Mouse (Mus musculus): ENCODE results near the gene Sec22c. TPM values are rescaled to one million over a fixed set of nuclear protein-coding genes. Genes with fewer than 3 reads are reported as not detected.

Gene Sec22c
- polyA plus RNA-seq, 1 experiment from 2014 or later, result 13.9 TPM

DNA sequence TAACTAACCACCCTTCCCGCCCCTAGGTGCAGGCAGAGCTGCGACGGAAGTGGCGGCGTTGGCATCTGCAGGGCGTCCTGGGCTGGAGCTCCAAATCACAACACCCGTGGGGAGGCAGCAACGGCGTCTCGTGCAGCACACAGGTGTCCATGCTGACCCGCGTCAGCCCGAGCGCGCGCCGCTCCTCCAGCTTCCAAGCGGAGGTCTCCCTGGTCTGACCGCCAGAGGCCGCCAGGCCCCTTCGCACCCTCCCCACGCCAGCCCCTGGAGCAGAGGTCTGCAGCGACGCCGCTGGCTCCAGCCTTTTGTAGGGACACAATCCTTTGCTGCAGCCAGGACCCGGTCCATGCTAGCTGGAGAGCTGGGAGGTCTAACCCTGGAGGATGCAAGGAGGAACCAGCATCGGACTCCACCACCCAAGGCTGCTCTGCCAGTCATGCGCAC is 35.9 kb downstream of the Sec22c start:
- Histone ChIP-seq H3K4me1 (replicated peaks) (peaks cover 25% of the 10 kb centered on the region), H3K4me3 (replicated peaks) (peak overlapping the region; percentile 33), H3K27ac (no peak overlapping the region), H3K9me3 (no peaks in the 10 kb centered on the region), H3K27me3 (peaks cover 59% of the 10 kb centered on the region), H3K4me2 (peak overlapping the region; percentile 59), H3K9ac (replicated peaks) (peak overlapping the region; percentile 34), H3K36me3 (no peaks in the 10 kb centered on the region)
- peak; percentile 33; the same call in 1 of the 2 replicates for ATAC-seq (ENCODE audit: insufficient number of reproducible peaks, insufficient read depth, low FRiP score, low TSS enrichment, low read depth)
- WGBS, result 1% methylated on average over 28 of the region's 28 CpGs

DNA sequence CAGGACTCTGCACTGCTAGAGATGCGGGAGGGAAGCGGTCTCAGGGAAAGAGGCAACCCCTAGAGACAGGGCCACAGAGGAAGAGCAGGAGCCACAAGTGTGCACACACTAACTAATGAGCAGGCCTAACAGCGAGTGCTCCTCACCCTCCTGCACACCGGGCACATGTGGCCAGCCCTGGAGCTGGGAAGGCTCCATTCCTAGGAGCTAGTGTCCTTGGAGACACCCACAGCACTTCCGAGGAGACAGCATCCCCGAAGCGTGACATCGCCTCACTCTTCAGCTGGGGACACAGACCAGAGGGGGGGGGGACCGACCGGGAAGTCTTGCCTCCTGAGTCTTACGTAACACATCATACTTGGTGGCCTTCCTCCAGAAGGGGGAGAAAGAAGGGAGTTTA is 37.5 kb downstream of the Sec22c start:
- Histone ChIP-seq H3K9me3 (no peaks in the 10 kb centered on the region), H3K36me3 (no peaks in the 10 kb centered on the region), H3K4me1 (replicated peaks) (peaks cover 25% of the 10 kb centered on the region), H3K9ac (replicated peaks) (no peak overlapping the region), H3K27ac (no peak overlapping the region), H3K4me3 (replicated peaks) (no peak overlapping the region), H3K27me3 (peaks cover 63% of the 10 kb centered on the region), H3K4me2 (no peak overlapping the region)
- ATAC-seq (ENCODE audit: insufficient number of reproducible peaks, insufficient read depth, low FRiP score, low TSS enrichment, low read depth), result no peak
- 86% methylated on average over 11 of the region's 11 CpGs for WGBS

DNA sequence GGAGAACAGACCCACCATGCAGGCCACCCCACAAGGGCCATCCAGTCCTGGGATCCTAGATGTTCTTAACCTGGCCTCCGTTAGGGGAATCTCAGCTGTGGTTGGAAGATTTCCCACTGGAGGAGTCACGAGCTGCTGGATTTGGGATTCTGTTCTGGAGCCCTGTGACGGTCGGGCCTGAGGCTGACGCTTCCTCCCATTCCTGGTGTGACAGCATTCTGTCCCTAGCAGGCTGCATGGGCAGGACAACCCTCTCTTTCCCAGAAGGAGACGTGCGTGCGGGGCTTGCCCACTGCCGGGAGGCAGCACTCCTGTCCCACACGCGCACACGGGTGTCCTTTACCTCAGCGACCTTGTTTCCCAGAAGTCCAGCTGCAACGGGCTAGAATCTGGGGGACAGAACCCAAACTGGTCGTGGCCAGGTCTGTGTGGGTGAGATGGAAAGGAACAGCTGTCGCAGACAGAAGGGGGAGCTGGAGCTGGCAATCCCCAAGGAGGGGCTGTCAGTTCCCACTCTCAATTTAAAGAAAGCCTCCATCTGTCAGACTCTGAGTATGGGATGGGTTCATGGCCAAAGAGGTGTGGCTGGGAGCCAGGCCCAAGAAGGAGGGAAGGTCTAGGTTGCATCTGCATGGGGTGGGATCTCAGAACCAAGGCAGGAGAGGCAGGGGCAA is 38.2 kb downstream of the Sec22c start:
- peaks cover 22% of the 10 kb centered on the region for H3K4me1 ChIP-seq (replicated peaks)
- 0 out of 2 replicates have a peak overlapping the region, but pooled peaks have one; percentile 29 for H3K27ac ChIP-seq
- no peak overlapping the region for H3K4me3 ChIP-seq (replicated peaks)
- no peaks in the 10 kb centered on the region for H3K9me3 ChIP-seq
- H3K36me3 ChIP-seq, result no peaks in the 10 kb centered on the region
- no peak for ATAC-seq (ENCODE audit: insufficient number of reproducible peaks, insufficient read depth, low FRiP score, low TSS enrichment, low read depth)
- H3K4me2 ChIP-seq, result no peak overlapping the region
- 73% methylated on average over 16 of the region's 16 CpGs for WGBS
- peaks cover 63% of the 10 kb centered on the region for H3K27me3 ChIP-seq
- peak overlapping the region; percentile 37; the same call in 1 of the 2 replicates for H3K9ac ChIP-seq (replicated peaks)

DNA sequence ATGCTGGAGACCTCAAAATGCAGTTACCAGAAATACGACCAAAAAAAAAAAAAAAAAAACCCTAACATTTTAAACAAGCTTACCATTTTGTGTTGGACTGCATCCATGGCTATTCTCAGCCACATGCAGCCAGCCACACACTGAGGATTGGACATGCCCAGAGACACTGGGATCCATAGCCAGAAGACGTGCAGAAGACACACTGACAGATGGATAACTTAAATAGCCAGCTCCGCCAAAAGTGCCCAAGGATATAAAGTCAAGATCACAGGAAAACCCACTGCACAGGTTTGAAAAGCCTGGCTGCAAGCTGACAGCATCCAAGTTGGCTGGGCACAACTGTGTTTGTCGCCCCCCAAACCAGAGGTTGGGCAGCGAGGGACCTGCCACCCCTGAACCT is 41.2 kb downstream of the Sec22c start:
- no peak overlapping the region for H3K27ac ChIP-seq
- no peak overlapping the region for H3K4me3 ChIP-seq (replicated peaks)
- no peaks in the 10 kb centered on the region for H3K9me3 ChIP-seq
- H3K4me1 ChIP-seq (replicated peaks), result peaks cover 12% of the 10 kb centered on the region
- WGBS, result 80% methylated on average over 5 of the region's 5 CpGs
- H3K4me2 ChIP-seq, result no peak overlapping the region
- H3K27me3 ChIP-seq, result peaks cover 57% of the 10 kb centered on the region
- H3K9ac ChIP-seq (replicated peaks), result no peak overlapping the region
- H3K36me3 ChIP-seq, result no peaks in the 10 kb centered on the region
- ATAC-seq (ENCODE audit: insufficient number of reproducible peaks, insufficient read depth, low FRiP score, low TSS enrichment, low read depth), result no peak

DNA sequence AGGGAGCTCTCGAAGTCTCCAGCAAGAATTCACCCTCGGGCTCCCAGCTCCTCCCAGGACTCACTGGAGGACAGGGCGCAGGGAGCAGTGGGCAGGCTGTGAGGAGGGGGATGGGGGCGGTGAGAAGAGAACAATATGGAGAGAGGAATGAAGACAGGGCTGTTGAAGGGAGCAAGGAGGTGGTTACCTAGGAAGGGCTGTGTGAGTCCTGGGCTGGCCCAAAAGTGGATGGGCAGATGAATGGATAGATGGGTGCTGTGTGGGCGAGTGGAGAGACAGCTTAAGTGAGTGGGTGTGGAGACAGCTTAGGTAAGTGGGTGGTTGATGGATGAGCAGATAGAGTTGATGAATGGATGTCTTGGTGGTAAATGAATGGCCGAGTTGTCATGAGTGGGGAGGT is 41.8 kb downstream of the Sec22c start:
- no peak overlapping the region for H3K4me3 ChIP-seq (replicated peaks)
- 73% methylated on average over 6 of the region's 6 CpGs for WGBS
- peaks cover 6% of the 10 kb centered on the region for H3K4me1 ChIP-seq (replicated peaks)
- H3K9me3 ChIP-seq, result no peaks in the 10 kb centered on the region
- peaks cover 57% of the 10 kb centered on the region for H3K27me3 ChIP-seq
- H3K4me2 ChIP-seq, result no peak overlapping the region
- no peak for ATAC-seq (ENCODE audit: insufficient number of reproducible peaks, insufficient read depth, low FRiP score, low TSS enrichment, low read depth)
- no peak overlapping the region for H3K27ac ChIP-seq
- H3K9ac ChIP-seq (replicated peaks), result no peak overlapping the region
- H3K36me3 ChIP-seq, result no peaks in the 10 kb centered on the region

DNA sequence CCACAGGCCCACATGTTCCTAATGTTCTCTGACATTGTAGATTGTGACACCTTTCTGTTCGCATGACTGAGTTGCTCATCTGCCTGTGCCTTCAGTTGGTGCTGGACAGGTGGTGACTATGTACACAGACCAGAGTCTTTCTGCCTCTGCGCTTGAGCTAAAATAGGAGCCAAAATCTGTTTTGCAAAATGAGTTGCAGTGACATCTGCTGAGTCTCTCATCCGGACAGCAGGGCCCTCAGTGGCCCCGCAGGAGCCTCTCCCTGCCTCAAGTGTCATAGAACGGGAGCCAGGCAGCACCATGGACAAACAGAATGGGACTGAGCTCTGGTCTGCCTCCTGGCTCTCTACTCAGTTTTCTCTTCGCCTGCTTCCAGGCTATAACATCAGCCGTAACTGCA is 45.5 kb downstream of the Sec22c start:
- H3K4me1 ChIP-seq (replicated peaks), result peaks cover 14% of the 10 kb centered on the region
- H3K4me2 ChIP-seq, result no peak overlapping the region
- no peaks in the 10 kb centered on the region for H3K9me3 ChIP-seq
- peaks cover 40% of the 10 kb centered on the region for H3K27me3 ChIP-seq
- ATAC-seq (ENCODE audit: insufficient number of reproducible peaks, insufficient read depth, low FRiP score, low TSS enrichment, low read depth), result no peak
- no peak overlapping the region for H3K9ac ChIP-seq (replicated peaks)
- H3K27ac ChIP-seq, result no peak overlapping the region
- H3K36me3 ChIP-seq, result no peaks in the 10 kb centered on the region
- H3K4me3 ChIP-seq (replicated peaks), result no peak overlapping the region
- 74% methylated on average over 7 of the region's 7 CpGs for WGBS

DNA sequence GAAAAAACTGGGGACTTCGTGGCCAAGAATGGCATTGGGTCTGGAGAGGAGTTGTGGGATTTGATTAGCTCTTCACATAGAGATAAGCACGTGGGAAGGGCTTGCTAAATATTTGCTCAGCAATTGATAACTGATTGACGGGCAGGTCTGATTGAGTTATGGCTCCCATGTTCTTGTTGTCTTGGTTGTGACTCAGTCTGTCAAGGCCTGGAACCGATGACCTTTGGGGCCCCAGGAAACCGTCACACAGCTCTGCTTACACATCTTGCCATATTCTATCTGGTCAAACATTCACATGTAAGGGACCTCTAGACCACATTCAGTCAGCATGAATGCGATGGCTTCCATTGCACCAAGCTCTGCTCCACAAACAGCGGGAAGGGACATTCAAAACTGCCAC is 47.0 kb downstream of the Sec22c start:
- Histone ChIP-seq H3K27me3 (peaks cover 36% of the 10 kb centered on the region), H3K9me3 (no peaks in the 10 kb centered on the region), H3K4me3 (replicated peaks) (no peak overlapping the region), H3K36me3 (no peaks in the 10 kb centered on the region), H3K27ac (no peak overlapping the region), H3K4me1 (replicated peaks) (peaks cover 14% of the 10 kb centered on the region), H3K4me2 (no peak overlapping the region), H3K9ac (replicated peaks) (no peak overlapping the region)
- ATAC-seq (ENCODE audit: insufficient number of reproducible peaks, insufficient read depth, low FRiP score, low TSS enrichment, low read depth), result no peak
- WGBS, result 82% methylated on average over 7 of the region's 7 CpGs

DNA sequence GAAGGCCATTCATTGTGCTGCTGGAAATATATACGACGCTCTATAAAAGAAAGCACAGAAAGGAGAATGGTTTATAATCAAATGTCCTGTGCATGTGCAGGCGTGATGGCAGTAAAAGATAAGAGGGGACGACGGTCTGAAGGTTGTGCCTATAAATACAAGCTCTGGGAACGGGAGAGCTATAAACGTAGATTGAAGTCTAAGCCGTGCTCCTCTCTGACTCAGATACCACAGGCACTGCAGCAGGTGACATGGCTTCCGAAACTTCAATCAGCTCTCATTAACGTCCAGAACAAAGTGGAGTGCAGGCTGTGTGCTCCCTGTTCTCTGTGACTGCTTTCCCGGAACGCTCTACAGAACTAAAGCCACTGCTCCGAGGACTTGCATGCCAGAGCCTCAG is 48.1 kb downstream of the Sec22c start:
- no peak overlapping the region for H3K9ac ChIP-seq (replicated peaks)
- 31% methylated on average over 13 of the region's 13 CpGs for WGBS
- no peaks in the 10 kb centered on the region for H3K9me3 ChIP-seq
- H3K36me3 ChIP-seq, result no peaks in the 10 kb centered on the region
- H3K27me3 ChIP-seq, result peaks cover 36% of the 10 kb centered on the region
- no peak overlapping the region for H3K4me2 ChIP-seq
- H3K4me3 ChIP-seq (replicated peaks), result no peak overlapping the region
- peaks cover 14% of the 10 kb centered on the region for H3K4me1 ChIP-seq (replicated peaks)
- no peak for ATAC-seq (ENCODE audit: insufficient number of reproducible peaks, insufficient read depth, low FRiP score, low TSS enrichment, low read depth)
- H3K27ac ChIP-seq, result no peak overlapping the region

DNA sequence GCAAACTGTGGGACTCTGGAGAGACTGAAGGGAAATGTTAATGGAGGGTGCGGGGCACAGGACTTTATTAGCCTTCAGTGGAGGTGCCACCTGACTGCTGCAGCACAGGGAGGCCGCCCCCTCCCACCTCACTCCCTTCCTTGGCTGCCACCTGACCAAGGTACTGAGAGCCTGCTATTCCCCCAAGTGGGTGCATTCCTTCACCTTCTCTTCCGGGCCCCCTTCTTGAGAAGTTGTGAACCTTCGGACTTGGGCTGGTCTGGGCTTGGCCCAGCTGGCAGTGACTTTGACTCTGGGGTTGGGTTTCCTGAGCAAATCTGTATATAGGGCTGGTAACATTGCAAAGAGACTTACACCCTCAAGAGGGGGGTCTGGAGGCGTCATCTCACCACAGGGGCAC is 49.0 kb downstream of the Sec22c start:
- no peak overlapping the region for H3K9ac ChIP-seq (replicated peaks)
- H3K27ac ChIP-seq, result no peak overlapping the region
- H3K9me3 ChIP-seq, result no peaks in the 10 kb centered on the region
- no peak overlapping the region for H3K4me3 ChIP-seq (replicated peaks)
- H3K36me3 ChIP-seq, result no peaks in the 10 kb centered on the region
- peaks cover 14% of the 10 kb centered on the region for H3K4me1 ChIP-seq (replicated peaks)
- H3K27me3 ChIP-seq, result peaks cover 32% of the 10 kb centered on the region
- no peak overlapping the region for H3K4me2 ChIP-seq
- 74% methylated on average over 5 of the region's 5 CpGs for WGBS
- no peak for ATAC-seq (ENCODE audit: insufficient number of reproducible peaks, insufficient read depth, low FRiP score, low TSS enrichment, low read depth)

DNA sequence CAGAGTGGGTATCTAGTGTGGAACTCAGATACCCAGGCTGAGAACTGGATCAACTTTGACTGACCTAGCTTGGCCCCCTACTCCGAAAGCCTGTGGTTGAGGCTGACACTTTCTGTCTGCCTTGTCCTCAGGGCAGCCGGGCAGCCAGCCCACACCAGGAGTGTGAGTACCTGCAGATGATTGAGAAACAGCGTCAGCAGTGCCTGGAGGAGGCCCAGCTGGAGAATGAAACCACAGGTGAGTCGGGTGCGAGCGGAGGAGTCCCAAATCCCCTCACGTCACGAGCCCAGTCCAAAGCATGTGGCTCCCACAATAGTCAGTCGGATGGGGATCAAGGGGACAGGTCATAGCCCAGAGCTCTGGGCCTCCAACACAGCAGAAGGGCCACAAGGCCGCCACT is 51.6 kb downstream of the Sec22c start:
- peaks cover 14% of the 10 kb centered on the region for H3K4me1 ChIP-seq (replicated peaks)
- ATAC-seq (ENCODE audit: insufficient number of reproducible peaks, insufficient read depth, low FRiP score, low TSS enrichment, low read depth), result no peak
- H3K27ac ChIP-seq, result no peak overlapping the region
- H3K4me3 ChIP-seq (replicated peaks), result no peak overlapping the region
- peaks cover 16% of the 10 kb centered on the region for H3K27me3 ChIP-seq
- H3K36me3 ChIP-seq, result no peaks in the 10 kb centered on the region
- H3K9me3 ChIP-seq, result no peaks in the 10 kb centered on the region
- H3K4me2 ChIP-seq, result no peak overlapping the region
- WGBS, result 84% methylated on average over 10 of the region's 10 CpGs
- H3K9ac ChIP-seq (replicated peaks), result no peak overlapping the region

DNA sequence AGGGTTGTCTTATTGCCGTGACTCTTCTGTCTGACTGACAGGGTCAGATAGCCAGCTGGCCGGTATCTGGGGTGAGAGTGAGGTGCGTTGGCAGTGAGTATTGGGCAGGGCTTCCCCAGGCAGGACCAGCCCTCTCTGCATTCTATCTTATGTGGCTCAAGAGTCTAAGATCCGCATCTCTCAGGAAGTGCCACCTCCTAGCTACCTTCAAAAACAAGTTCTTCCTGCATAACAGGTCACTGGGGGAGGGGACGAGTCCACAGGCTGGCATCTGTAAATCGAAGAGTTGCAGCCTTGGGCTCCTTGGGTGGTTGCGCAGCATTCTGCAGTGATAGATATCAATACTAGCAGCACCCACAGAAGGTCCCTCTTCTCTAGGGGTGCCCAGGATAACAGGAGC is 58.3 kb downstream of the Sec22c start:
- H3K36me3 ChIP-seq, result no peaks in the 10 kb centered on the region
- 67% methylated on average over 7 of the region's 7 CpGs for WGBS
- H3K27ac ChIP-seq, result no peak overlapping the region
- peaks cover 13% of the 10 kb centered on the region; the same call in 1 of the 2 replicates for H3K4me1 ChIP-seq (replicated peaks)
- no peak for ATAC-seq (ENCODE audit: insufficient number of reproducible peaks, insufficient read depth, low FRiP score, low TSS enrichment, low read depth)
- H3K9ac ChIP-seq (replicated peaks), result no peak overlapping the region
- H3K4me3 ChIP-seq (replicated peaks), result no peak overlapping the region
- no peak overlapping the region for H3K4me2 ChIP-seq
- H3K9me3 ChIP-seq, result no peaks in the 10 kb centered on the region
- peaks cover 42% of the 10 kb centered on the region for H3K27me3 ChIP-seq

DNA sequence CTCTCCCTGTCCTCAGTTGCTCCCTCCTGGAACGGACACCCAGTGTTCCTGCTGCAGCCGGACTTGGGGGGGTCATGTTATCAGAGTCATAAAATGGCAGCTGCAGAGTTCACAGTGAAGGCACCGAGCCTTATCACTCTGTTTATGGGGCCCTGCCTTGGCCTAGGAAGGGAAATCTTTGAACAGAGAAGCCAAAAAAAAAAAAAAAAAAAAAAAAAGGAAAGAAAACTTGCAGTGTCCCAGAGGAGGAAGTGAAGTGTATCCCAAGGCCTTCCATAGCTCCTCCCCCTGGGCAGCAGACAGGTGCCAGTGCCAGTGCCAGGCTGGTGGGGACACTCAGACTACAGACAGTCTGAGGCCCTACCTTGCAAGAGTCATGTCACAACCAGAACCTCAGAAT is 60.4 kb downstream of the Sec22c start:
- H3K36me3 ChIP-seq, result no peaks in the 10 kb centered on the region
- H3K4me2 ChIP-seq, result no peak overlapping the region
- H3K27me3 ChIP-seq, result peaks cover 64% of the 10 kb centered on the region
- H3K4me3 ChIP-seq (replicated peaks), result no peak overlapping the region
- H3K9ac ChIP-seq (replicated peaks), result no peak overlapping the region
- H3K27ac ChIP-seq, result no peak overlapping the region
- no peak for ATAC-seq (ENCODE audit: insufficient number of reproducible peaks, insufficient read depth, low FRiP score, low TSS enrichment, low read depth)
- H3K4me1 ChIP-seq (replicated peaks), result peaks cover 16% of the 10 kb centered on the region; the same call in 1 of the 2 replicates
- 39% methylated on average over 3 of the region's 3 CpGs for WGBS
- no peaks in the 10 kb centered on the region for H3K9me3 ChIP-seq
